Mouse (Mus musculus) embryonic facial prominence, embryonic 15.5 days (tissue): ENCODE measurements around the gene Usp19. TPM values are rescaled to one million over a fixed set of nuclear protein-coding genes. Genes with fewer than 3 reads are reported as not detected.
A peak's percentile ranks its signal among the peaks of the same experiment; 100 is the strongest.

Source experiments
- ATAC-seq: fragments of 200-750 bp; cut with Nextera tagmentation; 2 replicates; pipeline ENCODE4 v1.8.0; 2017; ENCODE audit warnings: low read depth, moderate TSS enrichment; ENCODE audit not compliant: insufficient number of reproducible peaks, low FRiP score, low TSS enrichment
- H3K27ac ChIP-seq: fragments of 300-500 bp; sonication (generic); replicated peaks from 2 replicates; pipeline ENCODE4 v1.5.1; 2015; ENCODE audit warnings: mild to moderate bottlenecking, inconsistent platforms
- H3K27me3 ChIP-seq: fragments of 300-500 bp; sonication (generic); 2 replicates; pipeline ENCODE4 v1.6.1; 2015; ENCODE audit warnings: inconsistent platforms
- H3K36me3 ChIP-seq: fragments of 300-500 bp; sonication (generic); 2 replicates; pipeline ENCODE4 v1.6.1; 2015; ENCODE audit warnings: mild to moderate bottlenecking, inconsistent platforms
- H3K4me1 ChIP-seq: fragments of 300-500 bp; sonication (generic); 2 replicates; pipeline ENCODE4 v1.6.1; 2015; ENCODE audit warnings: inconsistent platforms
- H3K4me2 ChIP-seq: fragments of 300-500 bp; sonication (generic); replicated peaks from 2 replicates; pipeline ENCODE4 v1.6.1; 2015; ENCODE audit warnings: mild to moderate bottlenecking, inconsistent platforms
- H3K4me3 ChIP-seq: fragments of 300-500 bp; sonication (generic); replicated peaks from 2 replicates; pipeline ENCODE4 v1.5.1; 2015; ENCODE audit warnings: mild to moderate bottlenecking, inconsistent platforms
- H3K9ac ChIP-seq: fragments of 300-500 bp; sonication (generic); 2 replicates; pipeline ENCODE4 v1.6.1; 2015; ENCODE audit warnings: inconsistent platforms
- H3K9me3 ChIP-seq: fragments of 300-500 bp; sonication (generic); replicated peaks from 2 replicates; pipeline ENCODE4 v1.6.1; 2016; ENCODE audit warnings: inconsistent platforms
- WGBS: fragments of 180-500 bp; shearing (Covaris S2); methylation state at CpG from one replicate; pipeline ENCODE4 v1.1.7; 2015; 5-methylcytosine and 5-hydroxymethylcytosine counted together
- polyA plus RNA-seq: library from polyadenylated mRNA; unstranded; fragments of >200 nt; fragmentation: Nextera tagmentation; extraction: Ambion mirVana; gene quantifications from 2 replicates; pipeline ENCODE4 v1.2.1, GENCODE M21; 2015

Usp19 gene
- polyA plus RNA-seq, 1 experiment from 2014 or later: 75.4 TPM

GRCm38 (mm10) chr9:108454429-108454828 lies 36.0 kb upstream of the Usp19 start:
- Histone ChIP-seq H3K36me3 (no peaks in the 10 kb centered on the region), H3K4me3 (no peak overlapping the region), H3K27me3 (no peaks in the 10 kb centered on the region), H3K27ac (no peak overlapping the region), H3K9me3 (no peaks in the 10 kb centered on the region), H3K9ac (no peak overlapping the region), H3K4me1 (peaks cover 47% of the 10 kb centered on the region), H3K4me2 (no peak overlapping the region)
- ATAC-seq: no peak
- WGBS: 91% methylated on average over 6 of the region's 6 CpGs

DNA sequence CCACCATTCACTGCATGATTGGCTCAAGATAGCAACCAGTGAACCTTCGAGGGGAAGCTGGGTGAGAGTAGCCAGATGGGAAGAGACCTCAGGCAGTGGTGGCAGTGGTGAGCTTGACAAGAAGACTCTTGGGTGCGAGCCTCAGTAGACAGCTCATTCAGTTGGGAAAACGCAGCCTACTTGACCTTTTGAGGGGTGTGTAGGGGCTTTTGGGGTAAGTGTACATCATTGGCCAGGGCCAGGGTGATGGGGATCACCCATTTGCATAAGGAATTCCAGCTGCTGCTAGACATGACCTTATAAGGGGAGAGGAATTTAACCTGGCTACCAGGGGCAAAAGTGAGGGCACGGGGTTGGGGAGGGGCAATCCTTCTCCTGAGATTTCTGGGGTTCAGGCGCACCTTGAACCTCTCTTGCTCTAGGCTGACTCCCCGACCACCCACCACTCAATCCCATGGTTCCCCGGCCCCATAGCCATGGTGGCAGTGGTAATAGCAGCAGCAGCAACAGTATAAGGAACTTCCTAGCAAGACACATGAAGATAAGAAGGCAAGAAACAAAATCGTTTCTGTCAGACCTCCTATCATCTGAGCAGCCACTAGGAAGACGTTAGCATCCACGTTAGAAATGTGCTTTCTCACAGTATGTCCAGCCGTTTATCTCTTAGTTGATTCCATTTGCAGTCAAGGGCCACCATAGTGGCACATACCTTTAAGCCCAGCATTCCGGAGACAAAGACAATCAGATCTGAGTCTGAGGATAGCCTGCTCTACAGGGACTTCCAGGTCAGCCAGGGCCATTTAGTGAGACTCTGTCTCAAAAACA lies 34.4 kb upstream of the Usp19 start:
- Histone ChIP-seq H3K4me3 (no peak overlapping the region), H3K4me1 (peaks cover 39% of the 10 kb centered on the region), H3K36me3 (no peaks in the 10 kb centered on the region), H3K4me2 (no peak overlapping the region), H3K27ac (no peak overlapping the region), H3K27me3 (no peaks in the 10 kb centered on the region), H3K9me3 (no peaks in the 10 kb centered on the region), H3K9ac (no peak overlapping the region)
- 72% methylated on average over 12 of the region's 12 CpGs for WGBS
- ATAC-seq: no peak

GRCm38 (mm10) chr9:108456953-108457352 lies 33.4 kb upstream of the Usp19 start:
- no peak for ATAC-seq
- H3K27me3 ChIP-seq: no peaks in the 10 kb centered on the region
- H3K4me2 ChIP-seq: no peak overlapping the region
- H3K36me3 ChIP-seq: 0 out of 2 replicates have a peak, but pooled peaks cover 1% of the 10 kb centered on the region
- H3K9ac ChIP-seq: no peak overlapping the region
- 88% methylated on average over 10 of the region's 10 CpGs for WGBS
- no peak overlapping the region for H3K27ac ChIP-seq
- H3K4me3 ChIP-seq: no peak overlapping the region
- peaks cover 39% of the 10 kb centered on the region for H3K4me1 ChIP-seq
- no peaks in the 10 kb centered on the region for H3K9me3 ChIP-seq

DNA sequence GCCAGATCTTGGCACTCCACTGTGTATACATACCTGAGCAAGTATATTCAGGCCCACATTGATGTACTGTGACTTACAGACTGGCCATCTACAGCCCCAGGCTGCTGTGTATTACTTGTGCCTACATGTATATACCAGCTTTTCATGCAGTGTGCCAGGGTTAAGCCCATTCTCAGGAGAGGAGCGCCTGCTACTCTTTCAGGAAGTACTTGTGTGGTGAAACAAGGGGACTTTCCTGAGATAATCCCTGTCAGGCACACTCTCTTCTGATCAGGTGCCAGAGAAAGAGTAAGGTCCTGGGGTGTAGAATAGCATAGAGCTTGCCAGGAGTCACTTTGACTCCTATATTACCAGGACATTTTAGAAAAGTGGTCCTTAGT lies 30.5 kb upstream of the Usp19 start:
- H3K9me3 ChIP-seq: no peaks in the 10 kb centered on the region
- peaks cover 20% of the 10 kb centered on the region for H3K4me1 ChIP-seq
- no peak for ATAC-seq
- H3K9ac ChIP-seq: no peak overlapping the region
- H3K27ac ChIP-seq: peak overlapping the region; percentile 94
- peak overlapping the region; percentile 66 for H3K4me2 ChIP-seq
- H3K4me3 ChIP-seq: peak overlapping the region; percentile 92
- no peaks in the 10 kb centered on the region for H3K27me3 ChIP-seq
- peaks cover 28% of the 10 kb centered on the region for H3K36me3 ChIP-seq
- 74% methylated on average over 1 of the region's 1 CpGs for WGBS

GRCm38 (mm10) chr9:108460319-108461178 lies 29.9 kb upstream of the Usp19 start, which contains the start of gene Ccdc71:
Ccdc71 (plus strand) TSS chr9:108460527.
- under 1% methylated on average over 52 of the region's 52 CpGs for WGBS
- Histone ChIP-seq H3K4me3 (peak within 1 kb of the TSS; percentile 92), H3K36me3 (peaks cover 34% of the 10 kb centered on the region), H3K9me3 (no peaks in the 10 kb centered on the region), H3K4me2 (peak within 1 kb of the TSS; percentile 66), H3K27ac (peak within 1 kb of the TSS; percentile 94), H3K4me1 (peaks cover 20% of the 10 kb centered on the region), H3K27me3 (no peaks in the 10 kb centered on the region), H3K9ac (peak within 1 kb of the TSS; percentile 81)
- ATAC-seq: peak; percentile 78

DNA sequence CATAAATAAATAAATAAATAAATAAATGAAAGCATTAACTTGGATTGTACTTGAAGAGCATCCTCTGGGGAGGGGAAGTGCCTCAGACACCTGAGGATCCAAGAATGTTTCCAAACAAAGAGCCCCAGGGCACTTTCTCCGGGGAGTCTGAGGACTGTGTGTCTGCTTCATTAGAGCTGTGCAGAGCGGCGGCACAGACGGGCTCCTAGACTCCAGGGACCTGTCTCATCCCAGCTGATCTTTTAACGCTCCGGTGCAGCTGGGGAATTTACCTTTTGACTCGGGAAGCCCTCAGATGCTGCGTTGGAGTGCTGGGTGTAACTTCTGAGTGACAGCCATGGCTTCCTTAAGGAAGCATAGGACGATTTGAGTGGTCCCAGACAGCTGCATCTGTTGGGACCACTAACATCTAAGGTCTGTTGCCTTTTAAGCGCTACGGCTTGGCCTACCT lies 29.2 kb upstream of the Usp19 start, which contains the start of gene Klhdc8b:
Klhdc8b (minus strand) TSS at position 401 of the 451 bp plus-strand sequence.
- peak; percentile 35; the same call in 1 of the 2 replicates for ATAC-seq
- WGBS: 15% methylated on average over 11 of the region's 11 CpGs
- Histone ChIP-seq H3K9me3 (no peaks in the 10 kb centered on the region), H3K4me3 (peak within 1 kb of the TSS; percentile 92), H3K4me2 (peak within 1 kb of the TSS; percentile 66), H3K4me1 (peaks cover 20% of the 10 kb centered on the region), H3K27ac (peak within 1 kb of the TSS; percentile 94), H3K27me3 (no peaks in the 10 kb centered on the region), H3K9ac (peak within 1 kb of the TSS; percentile 81), H3K36me3 (peaks cover 41% of the 10 kb centered on the region)

DNA sequence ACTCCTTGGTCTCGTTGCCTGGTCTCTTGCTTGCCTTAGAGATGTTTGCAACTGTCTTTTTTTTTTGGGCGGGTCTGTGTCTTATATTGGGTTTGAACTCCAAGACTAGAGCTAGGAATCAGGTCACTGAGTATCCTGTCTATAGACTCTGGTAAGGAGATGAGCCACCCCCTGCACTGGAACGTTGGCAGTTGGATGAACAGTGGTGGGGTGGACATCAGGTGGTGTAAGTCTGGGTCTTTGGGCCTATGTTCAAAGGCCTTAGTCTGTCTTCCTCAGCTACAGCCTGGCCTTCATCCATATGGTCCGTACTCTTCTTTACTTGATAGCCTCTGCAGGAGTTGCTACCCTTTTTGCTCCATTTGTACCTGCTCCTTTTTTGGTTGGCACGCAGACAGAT lies 28.7 kb upstream of the Usp19 start:
- Histone ChIP-seq H3K27ac (no peak overlapping the region), H3K27me3 (no peaks in the 10 kb centered on the region), H3K9me3 (no peaks in the 10 kb centered on the region), H3K4me3 (peak overlapping the region; percentile 92), H3K4me2 (peak overlapping the region; percentile 66), H3K4me1 (peaks cover 20% of the 10 kb centered on the region), H3K9ac (no peak overlapping the region; the same call in 1 of the 2 replicates), H3K36me3 (peaks cover 45% of the 10 kb centered on the region)
- WGBS: 85% methylated on average over 5 of the region's 5 CpGs
- ATAC-seq: no peak

DNA sequence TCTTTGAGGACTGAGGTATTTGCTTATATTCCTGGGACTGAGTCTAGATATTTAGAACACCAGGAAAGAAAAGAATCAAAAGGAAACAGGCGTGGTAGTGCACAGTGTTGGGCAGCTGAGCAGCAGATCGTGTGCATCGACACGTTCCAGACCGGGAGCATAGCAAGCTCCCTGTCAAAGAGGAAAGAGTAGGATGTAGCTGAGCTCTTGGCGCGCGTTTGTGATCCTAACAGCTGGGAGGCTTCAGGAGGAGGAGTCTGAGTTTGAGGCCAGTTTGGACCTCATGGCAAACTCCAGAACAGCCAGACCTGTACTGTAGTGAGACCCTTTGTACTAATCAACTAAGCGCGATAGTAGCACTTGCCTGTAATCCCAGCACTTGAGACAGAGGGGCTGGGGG lies 28.2 kb upstream of the Usp19 start:
- Histone ChIP-seq H3K4me1 (peaks cover 20% of the 10 kb centered on the region), H3K36me3 (peaks cover 51% of the 10 kb centered on the region), H3K4me2 (no peak overlapping the region), H3K27ac (no peak overlapping the region), H3K4me3 (peak overlapping the region; percentile 92), H3K9ac (no peak overlapping the region), H3K27me3 (no peaks in the 10 kb centered on the region), H3K9me3 (no peaks in the 10 kb centered on the region)
- no peak for ATAC-seq
- 90% methylated on average over 10 of the region's 10 CpGs for WGBS

DNA sequence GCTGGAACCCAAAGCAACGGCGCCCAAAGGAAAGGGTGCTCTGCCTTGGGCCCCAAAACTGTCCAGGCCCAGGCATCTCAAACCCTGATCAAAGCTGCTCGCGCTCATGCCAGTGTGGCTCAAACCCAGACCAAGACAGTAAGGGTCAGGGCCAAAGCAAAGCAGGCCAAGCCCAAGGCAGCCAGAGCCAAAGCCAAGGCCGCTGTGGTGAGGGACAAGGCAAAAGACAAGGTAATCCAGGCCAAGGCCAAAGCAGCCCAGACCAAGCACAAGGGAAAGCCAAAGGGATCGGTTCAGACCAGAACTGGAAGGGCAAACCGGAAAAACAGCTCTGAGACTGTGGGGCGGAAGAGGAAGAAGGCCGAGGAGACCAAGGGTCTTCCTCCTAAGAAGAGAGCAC lies 26.7 kb upstream of the Usp19 start:
- Histone ChIP-seq H3K4me2 (no peak overlapping the region), H3K9me3 (no peaks in the 10 kb centered on the region), H3K4me3 (no peak overlapping the region), H3K36me3 (peaks cover 52% of the 10 kb centered on the region), H3K4me1 (peaks cover 20% of the 10 kb centered on the region), H3K27me3 (no peaks in the 10 kb centered on the region), H3K9ac (no peak overlapping the region), H3K27ac (no peak overlapping the region)
- WGBS: 95% methylated on average over 9 of the region's 9 CpGs
- ATAC-seq: no peak

DNA sequence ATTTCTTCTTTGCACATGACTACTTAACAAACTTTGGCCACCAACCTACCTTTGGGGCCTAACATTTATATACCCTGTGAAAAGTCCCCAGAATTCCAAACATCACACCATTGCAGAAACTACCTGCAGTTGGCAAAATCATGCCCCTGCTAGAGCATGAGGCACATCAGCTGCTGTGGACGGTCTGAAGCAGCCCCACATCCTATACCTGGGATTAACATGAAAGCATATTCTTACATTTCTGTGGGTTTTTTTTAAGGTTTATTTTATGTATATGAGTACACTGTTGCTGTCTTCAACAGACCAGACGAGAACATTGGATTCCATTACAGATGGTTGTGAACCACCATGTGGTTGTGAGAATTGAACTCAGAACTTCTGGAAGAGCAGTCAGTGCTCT lies 24.2 kb upstream of the Usp19 start:
- 78% methylated on average over 2 of the region's 2 CpGs for WGBS
- Histone ChIP-seq H3K4me1 (peaks cover 10% of the 10 kb centered on the region), H3K4me3 (no peak overlapping the region), H3K9me3 (no peaks in the 10 kb centered on the region), H3K27ac (no peak overlapping the region), H3K36me3 (peaks cover 52% of the 10 kb centered on the region), H3K27me3 (no peaks in the 10 kb centered on the region), H3K4me2 (no peak overlapping the region), H3K9ac (no peak overlapping the region)
- ATAC-seq: no peak

DNA sequence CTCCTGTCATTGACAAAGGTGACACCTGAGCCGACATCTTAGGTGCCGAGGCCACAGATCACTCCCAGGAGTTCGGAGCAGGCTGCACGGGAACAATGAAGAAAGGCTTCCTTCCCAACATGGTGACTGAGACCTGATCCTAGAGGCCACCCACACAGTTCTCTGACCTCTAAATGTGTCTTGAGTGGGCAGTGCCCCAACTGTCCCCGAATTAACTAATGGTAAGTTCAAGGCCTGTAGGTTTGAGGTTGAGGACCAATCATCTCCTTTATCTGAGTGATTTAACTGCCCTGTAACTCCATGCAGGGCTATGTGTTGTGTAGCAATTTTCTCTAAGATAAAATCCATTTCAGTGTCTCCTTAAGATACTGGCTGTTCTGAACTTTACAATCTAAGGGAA lies 21.0 kb upstream of the Usp19 start:
- Histone ChIP-seq H3K9me3 (no peaks in the 10 kb centered on the region), H3K36me3 (peaks cover 29% of the 10 kb centered on the region), H3K4me2 (no peak overlapping the region), H3K27ac (no peak overlapping the region), H3K27me3 (no peaks in the 10 kb centered on the region), H3K4me3 (no peak overlapping the region), H3K4me1 (no peaks in the 10 kb centered on the region), H3K9ac (no peak overlapping the region)
- WGBS: 76% methylated on average over 5 of the region's 5 CpGs
- no peak for ATAC-seq
